Mouse (Mus musculus) myocyte (in vitro differentiated cells): ENCODE measurements around the gene Neurl1a. TPM values are rescaled to one million over a fixed set of nuclear protein-coding genes. Genes with fewer than 3 reads are reported as not detected.
A peak's percentile ranks its signal among the peaks of the same experiment; 100 is the strongest.

Experiments used
- H3K27me3 ChIP-seq: one replicate; pipeline ENCODE4 v1.6.1; 2011; ENCODE audit not compliant: control insufficient read depth, insufficient read depth, insufficient read length
- H3K36me3 ChIP-seq: one replicate; pipeline ENCODE4 v1.6.1; 2011; ENCODE audit not compliant: control insufficient read depth, insufficient read depth
- H3K4me2 ChIP-seq: one replicate; pipeline ENCODE4 v1.6.1; 2011; ENCODE audit warnings: low read depth, control low read depth
- H3K4me3 ChIP-seq: one replicate; pipeline ENCODE4 v1.5.1; 2011; ENCODE audit warnings: mild to moderate bottlenecking, control low read depth, moderate library complexity
- H3K79me2 ChIP-seq: one replicate; pipeline ENCODE4 v1.6.1; 2011; ENCODE audit not compliant: control insufficient read depth, insufficient read depth
- H3ac ChIP-seq: one replicate; pipeline ENCODE4 v1.6.1; 2011; ENCODE audit not compliant: control insufficient read depth, insufficient read length
- CEBPB ChIP-seq: IDR thresholded peaks from 2 replicates; pipeline ENCODE4 v1.6.1; 2011; ENCODE audit warnings: mild to moderate bottlenecking, moderate library complexity; ENCODE audit not compliant: poor library complexity, insufficient read depth, severe bottlenecking
- E2F4 ChIP-seq: IDR thresholded peaks from one replicate; pipeline ENCODE4 v1.6.1; 2011; ENCODE audit warnings: mild to moderate bottlenecking, control low read depth, moderate library complexity; ENCODE audit not compliant: insufficient read depth
- MAX ChIP-seq: IDR thresholded peaks from one replicate; pipeline ENCODE4 v1.6.1; 2011; ENCODE audit warnings: low read depth, mild to moderate bottlenecking, control low read depth
- MYOD1 ChIP-seq, 3 experiments: IDR thresholded peaks; one replicate each; pipeline ENCODE4 v1.6.1; 2011; ENCODE audit warnings: control low read depth in 2 of 3, low read depth in 2 of 3, mild to moderate bottlenecking in 2 of 3, moderate library complexity in 1 of 3; ENCODE audit not compliant: insufficient read length in 2 of 3, control insufficient read depth in 1 of 3
- MYOG ChIP-seq, 3 experiments: IDR thresholded peaks; one replicate each; pipeline ENCODE4 v1.6.1; 2011; ENCODE audit warnings: control low read depth in 2 of 3, low read depth in 2 of 3, mild to moderate bottlenecking in 2 of 3; ENCODE audit not compliant: insufficient read length in 2 of 3, control insufficient read depth in 1 of 3, insufficient read depth in 1 of 3
- POLR2A ChIP-seq: IDR thresholded peaks from one replicate; pipeline ENCODE4 v1.6.1; 2011; ENCODE audit warnings: low read depth, mild to moderate bottlenecking, control low read depth, moderate library complexity; ENCODE audit not compliant: insufficient read length
- POLR2AphosphoS2 ChIP-seq: IDR thresholded peaks from one replicate; pipeline ENCODE4 v1.6.1; 2011; ENCODE audit warnings: low read depth, control low read depth; ENCODE audit not compliant: insufficient read length
- REST ChIP-seq: IDR thresholded peaks from one replicate; pipeline ENCODE4 v1.6.1; 2011; ENCODE audit warnings: mild to moderate bottlenecking, control low read depth, moderate library complexity; ENCODE audit not compliant: insufficient read depth, insufficient read length
- SRF ChIP-seq: IDR thresholded peaks from one replicate; pipeline ENCODE4 v1.6.1; 2011; ENCODE audit warnings: low read depth; ENCODE audit not compliant: control insufficient read depth, insufficient read length
- TCF12 ChIP-seq: IDR thresholded peaks from one replicate; pipeline ENCODE4 v1.6.1; 2011; ENCODE audit warnings: mild to moderate bottlenecking, control low read depth; ENCODE audit not compliant: poor library complexity, insufficient read depth, severe bottlenecking
- TCF3 ChIP-seq: IDR thresholded peaks from one replicate; pipeline ENCODE4 v1.6.1; 2011; ENCODE audit warnings: low read depth, control low read depth; ENCODE audit not compliant: insufficient read length
- USF1 ChIP-seq: IDR thresholded peaks from one replicate; pipeline ENCODE4 v1.6.1; 2011; ENCODE audit warnings: low read depth, mild to moderate bottlenecking, control low read depth, moderate library complexity
- polyA plus RNA-seq: library from polyadenylated mRNA; unstranded; fragments of >200 nt; fragmentation: generic; extraction: Trizol; gene quantifications from one replicate; pipeline ENCODE4 v1.2.1, GENCODE M21; 2012; ENCODE audit warnings: missing spikeins

The Neurl1a gene
- polyA plus RNA-seq, 1 experiment, result 120 TPM

- Histone ChIP-seq H3K36me3 (no peaks in the 10 kb centered on the region), H3ac (no peak overlapping the region), H3K4me2 (no peak overlapping the region), H3K79me2 (no peaks in the 10 kb centered on the region), H3K4me3 (no peak overlapping the region), H3K27me3 (no peaks in the 10 kb centered on the region)
- TF ChIP-seq E2F4, result no peak
- TF ChIP-seq POLR2AphosphoS2, result no peak
- TF ChIP-seq MYOG (IDR thresholded peaks at IDR 0.05; ENCODE audit: control insufficient read depth in 1 of 3, insufficient read depth in 1 of 3, insufficient read length in 2 of 3, low read depth in 2 of 3), result no peak
- no peak for TF ChIP-seq POLR2A
These were observed 33.1 kb downstream of the Neurl1a start for GRCm38 (mm10) chr19:47211609-47212312.

GRCm38 (mm10) chr19:47212401-47212800, 33.8 kb downstream of the Neurl1a start:
- no peak for TF ChIP-seq SRF
- TF ChIP-seq MYOG (IDR thresholded peaks at IDR 0.05; ENCODE audit: control insufficient read depth in 1 of 3, insufficient read depth in 1 of 3, insufficient read length in 2 of 3, low read depth in 2 of 3), result no peak
- no peak for TF ChIP-seq POLR2A
- TF ChIP-seq CEBPB, result no peak
- no peak for TF ChIP-seq USF1
- no peak for TF ChIP-seq MYOD1 (IDR thresholded peaks at IDR 0.05; ENCODE audit: control insufficient read depth in 1 of 3, insufficient read length in 2 of 3, low read depth in 2 of 3)
- no peak for TF ChIP-seq MAX
- TF ChIP-seq TCF12, result no peak
- TF ChIP-seq REST, result no peak
- TF ChIP-seq POLR2AphosphoS2, result no peak
- no peak for TF ChIP-seq TCF3
- no peak for TF ChIP-seq E2F4

GRCm38 (mm10) chr19:47213470-47213869, 34.9 kb downstream of the Neurl1a start:
- TF ChIP-seq SRF, result no peak
- no peak for TF ChIP-seq MYOD1 (IDR thresholded peaks at IDR 0.05; ENCODE audit: control insufficient read depth in 1 of 3, insufficient read length in 2 of 3, low read depth in 2 of 3)
- TF ChIP-seq POLR2AphosphoS2, result no peak
- no peak for TF ChIP-seq CEBPB
- TF ChIP-seq USF1, result no peak
- TF ChIP-seq MAX, result no peak
- TF ChIP-seq TCF12, result no peak
- no peak for TF ChIP-seq POLR2A
- TF ChIP-seq REST, result no peak
- no peak for TF ChIP-seq TCF3
- TF ChIP-seq MYOG (IDR thresholded peaks at IDR 0.05; ENCODE audit: control insufficient read depth in 1 of 3, insufficient read depth in 1 of 3, insufficient read length in 2 of 3, low read depth in 2 of 3), result no peak
- TF ChIP-seq E2F4, result no peak
- Histone ChIP-seq H3K4me2 (no peak overlapping the region), H3K27me3 (no peaks in the 10 kb centered on the region), H3K79me2 (peaks cover 7% of the 10 kb centered on the region), H3ac (no peak overlapping the region), H3K4me3 (no peak overlapping the region), H3K36me3 (no peaks in the 10 kb centered on the region)

More at GRCm38 (mm10) chr19:47212401-47212800, 33.8 kb downstream of the Neurl1a start:
- Histone ChIP-seq H3K36me3 (no peaks in the 10 kb centered on the region), H3ac (no peak overlapping the region), H3K79me2 (no peaks in the 10 kb centered on the region), H3K4me3 (no peak overlapping the region), H3K4me2 (no peak overlapping the region), H3K27me3 (no peaks in the 10 kb centered on the region)

- H3K36me3 ChIP-seq, result no peaks in the 10 kb centered on the region
- TF ChIP-seq E2F4 (no peak), TCF12 (no peak), MYOD1 (IDR thresholded peaks at IDR 0.05; ENCODE audit: control insufficient read depth in 1 of 3, insufficient read length in 2 of 3, low read depth in 2 of 3) (no peak), TCF3 (no peak), POLR2AphosphoS2 (no peak), REST (no peak)
- H3ac ChIP-seq, result no peak overlapping the region
- peak overlapping the region; percentile 3 for H3K4me2 ChIP-seq
- no peak overlapping the region for H3K4me3 ChIP-seq
- no peaks in the 10 kb centered on the region for H3K27me3 ChIP-seq
- peaks cover 7% of the 10 kb centered on the region for H3K79me2 ChIP-seq
These were observed 38.1 kb downstream of the Neurl1a start for GRCm38 (mm10) chr19:47216766-47217165.

- TF ChIP-seq POLR2A (peak; percentile 49), USF1 (no peak), POLR2AphosphoS2 (no peak), E2F4 (no peak), MAX (no peak), TCF3 (no peak), REST (no peak), MYOG (IDR thresholded peaks at IDR 0.05; ENCODE audit: control insufficient read depth in 1 of 3, insufficient read depth in 1 of 3, insufficient read length in 2 of 3, low read depth in 2 of 3) (no peak), CEBPB (no peak), SRF (no peak), MYOD1 (IDR thresholded peaks at IDR 0.05; ENCODE audit: control insufficient read depth in 1 of 3, insufficient read length in 2 of 3, low read depth in 2 of 3) (peak in 1 of 3 experiments; percentile 7), TCF12 (peak; percentile 16)
- H3K4me3 ChIP-seq, result no peak overlapping the region
- H3ac ChIP-seq, result no peak overlapping the region
- peak overlapping the region; percentile 73 for H3K4me2 ChIP-seq
- H3K79me2 ChIP-seq, result peaks cover 7% of the 10 kb centered on the region
- no peaks in the 10 kb centered on the region for H3K36me3 ChIP-seq
- no peaks in the 10 kb centered on the region for H3K27me3 ChIP-seq
These were observed 41.0 kb downstream of the Neurl1a start for GRCm38 (mm10) chr19:47219622-47220021.
